Mouse (Mus musculus) heart, adult 2 months (tissue): Measurements from ENCODE around the gene Pum1. TPM values are rescaled to one million over a fixed set of nuclear protein-coding genes. Genes with fewer than 3 reads are reported as not detected.

Source experiments
- DNase-seq, 2 experiments: peaks; one replicate each; pipeline ENCODE4 v3.0.0; 2021
- H3K27ac ChIP-seq: fragments of 200-600 bp; 2 replicates; pipeline ENCODE4 v1.8.1; 2022
- H3K27me3 ChIP-seq: fragments of 200-500 bp; 2 replicates; pipeline ENCODE4 v1.6.1; 2012; ENCODE audit warnings: mild to moderate bottlenecking, low read length, inconsistent platforms, mixed read lengths; ENCODE audit not compliant: control insufficient read depth, insufficient read depth
- H3K36me3 ChIP-seq: fragments of 200-500 bp; 2 replicates; pipeline ENCODE4 v1.6.1; 2012; ENCODE audit warnings: low read length, inconsistent platforms; ENCODE audit not compliant: control insufficient read depth, insufficient read depth
- H3K4me1 ChIP-seq: fragments of 200-500 bp; 2 replicates; pipeline ENCODE4 v1.6.1; 2011; ENCODE audit warnings: low read length; ENCODE audit not compliant: control insufficient read depth, insufficient read depth
- H3K4me3 ChIP-seq: fragments of 200-600 bp; 2 replicates; pipeline ENCODE4 v1.8.1; 2022
- H3K79me2 ChIP-seq: fragments of 200-500 bp; replicated peaks from 2 replicates; pipeline ENCODE4 v1.6.1; 2012; ENCODE audit warnings: mild to moderate bottlenecking, inconsistent platforms, low read length, moderate library complexity, mixed read lengths; ENCODE audit not compliant: control insufficient read depth, insufficient read depth
- H3K9ac ChIP-seq: fragments of 200-500 bp; 2 replicates; pipeline ENCODE4 v1.6.1; 2012; ENCODE audit warnings: low read depth, mild to moderate bottlenecking, control low read depth, inconsistent platforms, low read length, mixed read lengths
- CTCF ChIP-seq: fragments of 200-600 bp; IDR thresholded peaks from 2 replicates; pipeline ENCODE4 v1.8.1; 2022; ENCODE audit warnings: antibody characterized with exemption, mild to moderate bottlenecking, moderate library complexity
- EP300 ChIP-seq: fragments of 200-500 bp; IDR thresholded peaks from 2 replicates; pipeline ENCODE4 v1.6.1; 2011; ENCODE audit warnings: low read depth, low read length, control low read depth; ENCODE audit not compliant: insufficient read depth
- POLR2A ChIP-seq: fragments of 200-500 bp; IDR thresholded peaks from 2 replicates; pipeline ENCODE4 v1.6.1; 2011; ENCODE audit warnings: mild to moderate bottlenecking, low read depth, low read length, control low read depth; ENCODE audit not compliant: insufficient read depth
- WGBS: fragments of 180-500 bp; shearing (Covaris S2); methylation state at CpG from one replicate; pipeline ENCODE4 v1.1.7; 2018; 5-methylcytosine and 5-hydroxymethylcytosine counted together
- intact Hi-C: fragments of 180-260 bp; cut with DNase I; formaldehyde crosslinking; loops from one replicate; pipeline ENCODE4 v1.15.1; 2025
- polyA plus RNA-seq: library from polyadenylated mRNA; depleted of rRNA; stranded (reverse); fragments of >200 nt; gene quantifications from 2 replicates; pipeline ENCODE4 v1.2.3, GENCODE M21; 2012
- total RNA-seq, 2 experiments: library from RNA; stranded (reverse); gene quantifications; 2 replicates each; pipeline ENCODE4 v1.2.3; 2021

Pum1 gene
- total and polyA plus RNA-seq, 3 experiments, result 32.2 to 59.7 (median 57.1) TPM

GRCm38 (mm10) chr4:130745561-130746306 is 82.6 kb downstream of the Pum1 start:
- Histone ChIP-seq H3K9ac (no peak overlapping the region), H3K4me3 (no peak overlapping the region), H3K79me2 (peaks cover 3% of the 10 kb centered on the region), H3K36me3 (peaks cover 11% of the 10 kb centered on the region), H3K27me3 (no peaks in the 10 kb centered on the region), H3K27ac (peak overlapping the region; percentile 16), H3K4me1 (peaks cover 5% of the 10 kb centered on the region; the same call in 1 of the 2 replicates)
- TF ChIP-seq CTCF, result no peak
- TF ChIP-seq EP300, result 0 out of 2 replicates have a peak, but pooled peaks have one; percentile 27
- TF ChIP-seq POLR2A, result no peak
- DNase-seq, result peak in 1 of 2 experiments; percentile 32
- intact Hi-C loops, result no loop called here
- WGBS, result 63% methylated on average over 5 of the region's 5 CpGs

GRCm38 (mm10) chr4:130749566-130749965 is 86.4 kb downstream of the Pum1 start:
- intact Hi-C loops, result no loop called here
- 68% methylated on average over 7 of the region's 7 CpGs for WGBS

DNA sequence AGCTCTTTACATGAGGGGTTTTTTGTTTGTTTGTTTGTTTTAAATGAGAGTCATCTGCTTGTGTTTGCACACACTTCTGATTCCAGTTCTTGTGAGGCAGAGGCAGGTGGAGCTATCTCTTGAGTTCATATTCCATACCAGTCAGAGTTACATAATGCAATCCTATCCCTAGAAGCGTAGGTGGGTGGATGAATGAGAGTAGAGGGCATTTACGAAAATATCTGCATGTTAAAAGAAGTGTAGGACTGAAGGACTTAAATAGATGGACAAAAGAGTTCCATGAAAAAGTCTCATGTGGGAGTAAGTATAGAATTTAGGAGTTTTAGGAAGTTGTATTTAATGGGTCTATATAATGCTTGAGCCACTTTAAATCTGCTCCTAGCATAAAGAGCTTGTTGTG is 88.8 kb downstream of the Pum1 start:
- no peak overlapping the region for H3K27ac ChIP-seq
- no peak overlapping the region for H3K4me3 ChIP-seq
- no peaks in the 10 kb centered on the region for H3K27me3 ChIP-seq
- DNase-seq, result no peak
- H3K36me3 ChIP-seq, result peaks cover 37% of the 10 kb centered on the region
- no peak overlapping the region for H3K9ac ChIP-seq
- 92% methylated on average over 2 of the region's 2 CpGs for WGBS
- intact Hi-C loops, result no loop called here
- TF ChIP-seq POLR2A, result no peak
- TF ChIP-seq CTCF, result no peak
- TF ChIP-seq EP300, result no peak
- H3K4me1 ChIP-seq, result no peaks in the 10 kb centered on the region; the same call in 1 of the 2 replicates
- peaks cover 3% of the 10 kb centered on the region for H3K79me2 ChIP-seq

More at GRCm38 (mm10) chr4:130749566-130749965, 86.4 kb downstream of the Pum1 start:
- Histone ChIP-seq H3K36me3 (peaks cover 33% of the 10 kb centered on the region), H3K9ac (no peak overlapping the region), H3K4me3 (no peak overlapping the region), H3K27me3 (no peaks in the 10 kb centered on the region), H3K79me2 (peaks cover 3% of the 10 kb centered on the region), H3K27ac (no peak overlapping the region), H3K4me1 (peaks cover 5% of the 10 kb centered on the region; the same call in 1 of the 2 replicates)
- TF ChIP-seq EP300 (no peak), POLR2A (no peak), CTCF (no peak)
- no peak for DNase-seq

DNA sequence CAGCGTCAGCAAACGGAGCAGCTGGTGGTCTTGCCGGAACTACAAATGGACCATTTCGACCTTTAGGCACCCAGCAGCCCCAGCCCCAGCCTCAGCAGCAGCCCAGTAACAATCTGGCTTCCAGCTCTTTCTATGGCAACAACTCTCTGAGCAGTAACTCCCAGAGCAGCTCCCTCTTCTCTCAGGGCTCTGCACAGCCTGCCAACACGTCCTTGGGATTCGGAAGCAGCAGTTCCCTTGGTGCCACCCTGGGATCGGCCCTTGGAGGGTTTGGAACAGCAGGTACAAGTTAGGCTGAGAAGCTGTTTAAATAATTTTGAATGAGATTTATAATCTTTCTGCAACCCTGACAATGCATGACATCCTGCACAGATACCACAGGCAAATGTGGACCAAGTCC is 89.5 kb downstream of the Pum1 start:
- intact Hi-C loops, result no loop called here
- H3K27me3 ChIP-seq, result no peaks in the 10 kb centered on the region
- H3K27ac ChIP-seq, result no peak overlapping the region; the same call in 1 of the 2 replicates
- peaks cover 36% of the 10 kb centered on the region for H3K36me3 ChIP-seq
- H3K79me2 ChIP-seq, result no peaks in the 10 kb centered on the region; the same call in none of the 2 replicates
- DNase-seq, result no peak
- H3K4me3 ChIP-seq, result no peak overlapping the region
- TF ChIP-seq POLR2A, result no peak
- no peak for TF ChIP-seq EP300
- TF ChIP-seq CTCF, result no peak
- WGBS, result 62% methylated on average over 7 of the region's 7 CpGs
- H3K4me1 ChIP-seq, result no peaks in the 10 kb centered on the region; the same call in 1 of the 2 replicates
- H3K9ac ChIP-seq, result no peak overlapping the region

DNA sequence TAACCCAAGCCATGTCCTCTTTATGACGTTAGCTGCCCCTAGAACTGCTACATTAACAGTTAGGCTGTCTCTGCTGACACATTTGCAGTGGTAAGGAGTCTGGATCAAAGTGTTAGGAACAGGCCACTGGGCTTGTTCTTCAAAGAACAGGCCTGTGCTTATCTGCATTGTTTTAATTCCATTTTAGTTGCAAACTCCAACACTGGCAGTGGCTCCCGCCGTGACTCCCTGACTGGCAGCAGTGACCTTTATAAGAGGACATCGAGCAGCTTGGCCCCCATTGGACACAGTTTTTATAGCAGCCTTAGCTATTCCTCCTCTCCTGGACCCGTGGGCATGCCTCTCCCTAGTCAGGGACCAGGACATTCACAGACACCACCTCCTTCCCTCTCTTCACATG is 90.6 kb downstream of the Pum1 start:
- Histone ChIP-seq H3K27me3 (no peaks in the 10 kb centered on the region), H3K27ac (peak overlapping the region; percentile 75), H3K36me3 (peaks cover 35% of the 10 kb centered on the region), H3K4me3 (no peak overlapping the region), H3K9ac (no peak overlapping the region), H3K79me2 (no peaks in the 10 kb centered on the region; the same call in 1 of the 2 replicates), H3K4me1 (no peaks in the 10 kb centered on the region; the same call in 1 of the 2 replicates)
- peak; percentile 46 to 73 for DNase-seq
- TF ChIP-seq CTCF (no peak), EP300 (0 out of 2 replicates have a peak, but pooled peaks have one; percentile 12), POLR2A (no peak)
- WGBS, result 40% methylated on average over 5 of the region's 5 CpGs
- intact Hi-C loops, result no loop called here

DNA sequence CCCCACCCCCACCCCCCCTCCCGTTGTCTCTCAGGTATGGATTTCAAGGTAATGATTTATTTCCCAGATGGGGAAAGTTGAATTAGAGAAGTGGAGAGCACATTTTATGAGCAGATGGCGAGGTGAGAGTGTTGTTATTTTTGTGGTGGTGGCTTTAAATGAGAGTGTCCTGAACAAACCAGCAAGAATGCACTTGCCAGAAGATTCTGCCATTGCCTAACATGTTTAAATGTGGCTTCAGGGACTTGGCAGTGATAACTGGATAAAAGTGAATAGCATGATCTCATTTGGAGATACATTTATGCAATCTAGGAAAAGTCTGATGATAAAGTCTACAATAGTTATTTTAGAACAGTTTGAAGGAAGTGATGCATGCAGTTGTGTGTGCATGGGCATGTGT is 91.7 kb downstream of the Pum1 start:
- Histone ChIP-seq H3K4me3 (no peak overlapping the region), H3K79me2 (no peaks in the 10 kb centered on the region; the same call in 1 of the 2 replicates), H3K36me3 (peaks cover 36% of the 10 kb centered on the region), H3K4me1 (no peaks in the 10 kb centered on the region; the same call in 1 of the 2 replicates), H3K9ac (no peak overlapping the region), H3K27ac (peak overlapping the region; percentile 2), H3K27me3 (no peaks in the 10 kb centered on the region)
- WGBS, result 69% methylated on average over 2 of the region's 2 CpGs
- DNase-seq, result no peak
- TF ChIP-seq POLR2A, result no peak
- TF ChIP-seq EP300, result no peak
- TF ChIP-seq CTCF, result no peak
- intact Hi-C loops, result no loop called here
